Mouse (Mus musculus) embryonic facial prominence, embryonic 15.5 days (tissue): ENCODE measurements around the gene B4galt2. TPM values are rescaled to one million over a fixed set of nuclear protein-coding genes. Genes with fewer than 3 reads are reported as not detected.
A peak's percentile ranks its signal among the peaks of the same experiment; 100 is the strongest.

Experiments used
- ATAC-seq: fragments of 200-750 bp; cut with Nextera tagmentation; 2 replicates; pipeline ENCODE4 v1.8.0; 2017; ENCODE audit warnings: low read depth, moderate TSS enrichment; ENCODE audit not compliant: insufficient number of reproducible peaks, low FRiP score, low TSS enrichment
- H3K27ac ChIP-seq: fragments of 300-500 bp; sonication (generic); replicated peaks from 2 replicates; pipeline ENCODE4 v1.5.1; 2015; ENCODE audit warnings: mild to moderate bottlenecking, inconsistent platforms
- H3K27me3 ChIP-seq: fragments of 300-500 bp; sonication (generic); 2 replicates; pipeline ENCODE4 v1.6.1; 2015; ENCODE audit warnings: inconsistent platforms
- H3K36me3 ChIP-seq: fragments of 300-500 bp; sonication (generic); 2 replicates; pipeline ENCODE4 v1.6.1; 2015; ENCODE audit warnings: mild to moderate bottlenecking, inconsistent platforms
- H3K4me1 ChIP-seq: fragments of 300-500 bp; sonication (generic); 2 replicates; pipeline ENCODE4 v1.6.1; 2015; ENCODE audit warnings: inconsistent platforms
- H3K4me2 ChIP-seq: fragments of 300-500 bp; sonication (generic); replicated peaks from 2 replicates; pipeline ENCODE4 v1.6.1; 2015; ENCODE audit warnings: mild to moderate bottlenecking, inconsistent platforms
- H3K4me3 ChIP-seq: fragments of 300-500 bp; sonication (generic); replicated peaks from 2 replicates; pipeline ENCODE4 v1.5.1; 2015; ENCODE audit warnings: mild to moderate bottlenecking, inconsistent platforms
- H3K9ac ChIP-seq: fragments of 300-500 bp; sonication (generic); 2 replicates; pipeline ENCODE4 v1.6.1; 2015; ENCODE audit warnings: inconsistent platforms
- H3K9me3 ChIP-seq: fragments of 300-500 bp; sonication (generic); replicated peaks from 2 replicates; pipeline ENCODE4 v1.6.1; 2016; ENCODE audit warnings: inconsistent platforms
- WGBS: fragments of 180-500 bp; shearing (Covaris S2); methylation state at CpG from one replicate; pipeline ENCODE4 v1.1.7; 2015; 5-methylcytosine and 5-hydroxymethylcytosine counted together
- polyA plus RNA-seq: library from polyadenylated mRNA; unstranded; fragments of >200 nt; fragmentation: Nextera tagmentation; extraction: Ambion mirVana; gene quantifications from 2 replicates; pipeline ENCODE4 v1.2.1, GENCODE M21; 2015

B4galt2 gene
- polyA plus RNA-seq, 1 experiment from 2014 or later: 32.0 TPM

DNA sequence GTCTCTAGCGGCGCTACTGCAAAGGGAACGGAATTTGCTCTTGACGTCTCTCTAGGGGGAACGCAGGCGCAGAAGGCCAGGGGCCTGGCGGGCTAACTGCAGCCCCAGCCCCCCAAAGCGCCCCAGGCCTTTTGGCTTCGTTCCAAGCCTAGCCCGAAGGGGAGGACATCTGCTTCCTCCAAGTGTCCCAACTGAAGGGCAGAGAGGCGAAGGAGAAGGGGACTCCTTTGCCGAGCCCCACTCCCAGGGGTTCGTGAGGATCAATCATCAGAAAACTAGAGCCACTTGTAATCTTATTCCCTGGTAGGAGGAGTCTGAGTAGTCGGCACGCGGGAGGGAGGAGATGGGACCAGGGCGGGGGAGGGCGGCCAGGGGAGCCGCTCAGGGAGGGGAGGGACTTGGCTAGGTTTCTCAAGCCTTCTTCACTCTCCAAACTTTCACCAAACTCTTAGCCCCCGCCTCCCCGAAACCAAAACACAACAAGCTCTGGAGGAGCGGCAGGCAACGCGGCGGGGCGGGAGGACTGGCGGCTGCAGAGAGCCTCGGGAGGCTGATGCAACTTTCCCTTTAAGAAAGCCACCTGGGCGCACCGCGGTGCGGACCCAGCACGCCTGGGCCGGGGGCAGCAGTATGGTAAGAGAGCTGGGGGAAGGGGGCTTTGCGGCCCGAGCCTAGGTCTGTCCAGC lies 48.3 kb downstream of the B4galt2 start:
- H3K4me3 ChIP-seq: peak overlapping the region; percentile 83
- H3K9me3 ChIP-seq: no peaks in the 10 kb centered on the region
- under 1% methylated on average over 36 of the region's 36 CpGs for WGBS
- peak; percentile 62 for ATAC-seq
- H3K27ac ChIP-seq: peak overlapping the region; percentile 90
- peak overlapping the region; percentile 74 for H3K9ac ChIP-seq
- peak overlapping the region; percentile 97 for H3K4me2 ChIP-seq
- H3K27me3 ChIP-seq: no peaks in the 10 kb centered on the region
- H3K36me3 ChIP-seq: no peaks in the 10 kb centered on the region
- peaks cover 32% of the 10 kb centered on the region for H3K4me1 ChIP-seq

DNA sequence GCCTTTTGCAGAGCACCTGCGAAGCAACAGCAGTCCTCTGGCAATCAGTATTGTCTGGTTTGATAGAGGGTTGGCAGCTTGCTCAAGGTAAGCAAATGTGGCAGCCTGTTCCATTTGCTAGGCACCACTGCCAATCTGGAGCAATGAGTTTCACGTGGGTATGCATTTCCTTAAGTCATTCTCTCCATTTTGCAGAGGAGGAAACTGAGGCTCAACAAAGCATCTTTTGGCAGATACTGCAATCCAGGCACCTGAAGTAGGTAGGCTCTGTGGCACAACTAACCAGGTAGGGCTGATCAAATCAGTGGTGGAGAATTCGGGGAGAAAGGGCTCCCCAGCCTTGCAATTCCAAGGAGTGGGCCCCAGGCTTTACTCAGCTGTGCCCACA lies 48.8 kb downstream of the B4galt2 start, which contains the start of gene Slc6a9:
TSS of gene Slc6a9 (plus strand) at position 50 of the 388 bp plus-strand sequence.
- Histone ChIP-seq H3K9ac (peak within 1 kb of the TSS; percentile 74), H3K27me3 (no peaks in the 10 kb centered on the region), H3K27ac (peak within 1 kb of the TSS; percentile 90), H3K36me3 (no peaks in the 10 kb centered on the region), H3K4me1 (peaks cover 36% of the 10 kb centered on the region), H3K9me3 (no peaks in the 10 kb centered on the region), H3K4me3 (peak within 1 kb of the TSS; percentile 83), H3K4me2 (peak within 1 kb of the TSS; percentile 97)
- no peak for ATAC-seq
- 30% methylated on average over 3 of the region's 3 CpGs for WGBS

DNA sequence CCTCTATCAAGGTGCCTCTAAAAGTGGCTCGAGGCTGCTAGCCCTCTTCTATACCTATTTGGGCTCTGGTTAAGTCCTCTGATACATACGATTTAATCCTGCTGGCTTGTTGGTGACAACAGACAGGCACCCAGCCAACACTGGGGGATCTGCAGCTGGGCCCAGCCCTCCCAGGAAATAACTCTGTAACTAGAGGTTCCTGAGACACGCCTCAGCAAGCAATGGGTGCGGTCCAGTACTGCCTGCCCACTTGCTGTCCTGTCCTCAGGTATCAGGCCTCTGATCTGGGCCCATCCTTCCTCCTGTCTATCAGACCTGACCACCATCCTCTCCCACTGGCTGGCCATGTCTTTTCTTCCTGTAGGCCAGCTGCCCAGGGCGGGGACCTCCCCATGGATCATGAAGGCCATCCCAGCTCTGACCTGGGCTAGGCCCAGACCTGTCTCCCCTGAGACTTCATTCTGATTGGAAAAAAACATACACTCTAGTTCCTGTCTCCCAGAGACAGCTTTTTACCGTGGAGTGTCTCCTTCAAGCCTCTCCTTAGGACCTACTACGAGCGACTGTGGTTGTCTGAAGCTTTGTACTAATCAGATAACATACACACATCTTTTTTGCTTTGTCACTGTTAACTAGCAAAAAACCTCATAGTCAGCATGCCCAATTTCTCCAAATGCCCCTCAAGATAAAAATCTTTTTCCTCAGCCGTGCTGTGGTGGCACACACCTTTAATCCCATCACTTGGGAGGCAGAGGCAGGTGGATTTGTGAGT lies 51.2 kb downstream of the B4galt2 start:
- 66% methylated on average over 9 of the region's 9 CpGs for WGBS
- no peaks in the 10 kb centered on the region for H3K36me3 ChIP-seq
- H3K9me3 ChIP-seq: no peaks in the 10 kb centered on the region
- no peak overlapping the region for H3K4me3 ChIP-seq
- H3K4me2 ChIP-seq: no peak overlapping the region
- no peak for ATAC-seq
- no peaks in the 10 kb centered on the region for H3K27me3 ChIP-seq
- H3K4me1 ChIP-seq: peaks cover 31% of the 10 kb centered on the region
- no peak overlapping the region for H3K27ac ChIP-seq
- H3K9ac ChIP-seq: no peak overlapping the region

DNA sequence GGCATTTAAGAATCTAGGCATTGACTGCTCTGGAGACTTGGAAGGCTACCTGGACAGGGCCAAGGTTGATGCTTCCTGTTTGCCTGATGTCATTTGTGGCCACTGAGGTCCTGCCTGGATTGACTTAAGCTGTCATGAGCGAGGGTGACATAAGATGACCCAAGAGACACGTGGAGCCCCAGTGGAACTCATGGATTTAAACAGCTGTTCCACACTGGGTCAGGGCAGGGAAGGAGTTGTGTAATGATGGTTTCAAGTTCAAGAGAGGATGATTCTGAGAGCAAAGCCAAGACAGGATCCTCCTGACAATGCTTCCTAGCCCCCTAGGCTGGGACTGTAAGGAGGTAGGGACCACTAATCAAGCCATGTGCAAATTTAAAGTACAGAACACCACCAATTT lies 51.8 kb downstream of the B4galt2 start:
- Histone ChIP-seq H3K4me1 (peaks cover 26% of the 10 kb centered on the region), H3K4me3 (no peak overlapping the region), H3K9me3 (no peaks in the 10 kb centered on the region), H3K36me3 (no peaks in the 10 kb centered on the region), H3K9ac (no peak overlapping the region), H3K27ac (no peak overlapping the region), H3K4me2 (no peak overlapping the region), H3K27me3 (no peaks in the 10 kb centered on the region)
- 63% methylated on average over 2 of the region's 2 CpGs for WGBS
- no peak for ATAC-seq

DNA sequence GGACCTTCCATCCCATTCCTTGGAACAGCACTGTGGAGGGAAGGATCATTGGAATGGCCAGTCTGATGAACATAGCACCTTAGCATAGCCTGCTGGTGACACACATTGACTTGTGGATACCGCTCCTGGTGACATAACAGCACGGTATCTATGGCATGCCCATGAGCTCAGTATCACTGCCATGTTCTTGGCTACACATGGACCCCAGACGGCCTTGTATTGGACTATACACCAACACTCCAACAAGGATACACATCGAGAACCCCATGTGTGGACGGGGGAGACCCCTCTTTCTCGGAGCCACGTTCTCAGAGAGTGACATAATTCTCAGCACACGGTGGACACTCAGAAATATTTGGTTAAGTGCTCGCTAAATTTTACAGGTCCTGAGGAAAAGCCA lies 52.5 kb downstream of the B4galt2 start:
- Histone ChIP-seq H3K9ac (no peak overlapping the region), H3K4me3 (no peak overlapping the region), H3K27me3 (no peaks in the 10 kb centered on the region), H3K4me1 (peaks cover 26% of the 10 kb centered on the region), H3K9me3 (no peaks in the 10 kb centered on the region), H3K27ac (no peak overlapping the region), H3K4me2 (no peak overlapping the region), H3K36me3 (no peaks in the 10 kb centered on the region)
- 90% methylated on average over 9 of the region's 9 CpGs for WGBS
- no peak for ATAC-seq

DNA sequence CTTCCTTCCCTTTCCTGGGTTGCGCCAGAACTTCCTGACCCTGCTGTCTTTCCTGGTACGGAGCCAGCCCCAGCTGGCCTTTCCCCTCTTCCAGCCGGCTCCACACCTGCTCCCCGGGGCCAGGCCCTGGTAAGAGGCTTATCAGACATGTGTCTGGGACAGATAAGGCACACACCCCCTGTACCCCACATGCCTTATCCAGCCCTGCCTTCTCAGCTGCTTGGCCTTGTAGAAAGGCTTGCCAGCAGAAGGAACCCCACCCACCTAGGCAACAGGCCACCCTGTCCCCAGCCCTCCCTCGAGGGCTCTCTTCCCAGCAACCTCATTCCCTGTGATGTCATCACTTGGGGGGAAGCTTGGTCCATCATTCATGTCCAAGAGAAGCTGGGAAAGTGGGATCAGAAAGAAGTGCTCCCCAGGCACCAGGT lies 53.1 kb downstream of the B4galt2 start:
- Histone ChIP-seq H3K4me3 (no peak overlapping the region), H3K4me2 (peak overlapping the region; percentile 22; the same call in 1 of the 2 replicates), H3K27me3 (no peaks in the 10 kb centered on the region), H3K9me3 (no peaks in the 10 kb centered on the region), H3K27ac (no peak overlapping the region), H3K36me3 (no peaks in the 10 kb centered on the region), H3K9ac (no peak overlapping the region), H3K4me1 (peaks cover 26% of the 10 kb centered on the region)
- 0 out of 2 replicates have a peak, but pooled peaks have one; percentile 18 for ATAC-seq
- 16% methylated on average over 5 of the region's 5 CpGs for WGBS

DNA sequence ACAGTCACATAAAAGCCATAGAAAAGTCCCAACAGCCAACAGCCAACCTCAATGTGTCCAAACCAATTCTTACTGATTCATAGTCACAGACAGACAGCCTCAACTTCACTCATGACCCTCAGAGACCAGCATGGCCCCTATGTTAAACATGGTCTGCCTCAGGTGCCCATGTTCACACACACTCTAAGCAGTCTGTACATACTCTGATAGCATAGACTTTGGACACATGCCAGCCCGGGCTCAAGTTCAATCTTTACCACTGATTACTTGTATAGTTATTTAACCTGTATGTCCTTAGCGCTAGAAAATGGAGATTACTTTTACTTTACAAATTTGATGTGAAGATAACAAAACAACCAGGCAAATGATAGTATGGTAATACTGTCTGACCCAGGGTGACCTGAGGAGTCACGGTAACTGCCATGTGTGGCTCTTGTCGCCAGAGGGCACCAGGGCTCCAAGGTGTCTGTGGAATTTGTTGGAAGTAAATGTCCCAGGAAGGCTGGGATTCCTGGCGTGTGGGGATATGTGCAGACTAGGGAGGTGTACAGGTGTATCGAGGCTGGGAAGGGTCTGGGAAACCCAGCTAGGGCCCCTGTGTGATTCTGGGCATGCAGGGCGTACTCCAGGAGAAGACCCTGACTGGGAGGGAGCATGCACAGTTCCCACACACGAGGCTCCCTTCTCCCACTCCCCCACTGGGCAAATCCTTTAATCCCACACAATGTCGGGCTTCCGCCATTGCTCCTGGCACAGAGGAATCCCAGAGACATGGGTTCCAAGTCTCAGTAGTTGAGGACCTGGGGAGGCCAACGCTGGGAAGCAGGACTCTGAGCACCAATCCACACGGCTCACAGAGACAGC lies 53.8 kb downstream of the B4galt2 start:
- no peaks in the 10 kb centered on the region for H3K9me3 ChIP-seq
- no peak overlapping the region for H3K9ac ChIP-seq
- ATAC-seq: peak; percentile 31; the same call in 1 of the 2 replicates
- H3K4me3 ChIP-seq: no peak overlapping the region
- H3K4me2 ChIP-seq: peak overlapping the region; percentile 22; the same call in 1 of the 2 replicates
- peaks cover 22% of the 10 kb centered on the region for H3K4me1 ChIP-seq
- no peaks in the 10 kb centered on the region for H3K36me3 ChIP-seq
- no peak overlapping the region for H3K27ac ChIP-seq
- WGBS: 7% methylated on average over 12 of the region's 12 CpGs
- H3K27me3 ChIP-seq: no peaks in the 10 kb centered on the region

DNA sequence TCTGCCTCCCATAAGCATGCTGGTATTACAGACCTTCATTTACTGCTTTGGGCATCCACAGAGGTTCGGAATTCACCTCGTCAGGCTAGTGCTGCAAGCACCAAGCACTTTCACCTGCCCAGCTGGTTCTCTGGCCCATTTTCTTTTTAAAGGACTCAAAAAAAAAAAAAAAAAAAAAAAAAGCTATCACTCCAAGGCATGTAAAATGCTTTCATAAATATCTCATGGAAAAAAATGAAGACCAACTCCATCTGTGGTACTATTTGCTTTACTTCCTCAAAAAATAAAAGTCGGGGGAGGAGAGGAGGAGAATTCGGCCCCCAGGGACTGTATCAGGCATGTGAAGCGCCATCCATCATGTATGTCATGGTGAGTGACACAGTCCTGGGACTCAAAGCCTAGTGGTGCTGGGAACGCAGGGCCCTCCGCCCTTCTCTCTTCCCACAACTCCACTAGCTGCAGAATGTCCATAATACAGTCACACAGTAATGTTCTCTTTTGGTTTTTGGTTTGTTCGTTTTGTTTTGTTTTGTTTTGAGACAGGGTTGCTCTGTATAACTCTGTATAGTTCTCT lies 54.6 kb downstream of the B4galt2 start:
- Histone ChIP-seq H3K9ac (no peak overlapping the region), H3K9me3 (no peaks in the 10 kb centered on the region), H3K27me3 (no peaks in the 10 kb centered on the region), H3K4me2 (no peak overlapping the region), H3K4me1 (peaks cover 20% of the 10 kb centered on the region), H3K36me3 (no peaks in the 10 kb centered on the region), H3K4me3 (no peak overlapping the region), H3K27ac (no peak overlapping the region)
- 65% methylated on average over 8 of the region's 8 CpGs for WGBS
- no peak for ATAC-seq

Other genes with a start within 250 kb of the B4galt2 start
- gene Dmap1, start 201.2 kb downstream of the B4galt2 start, polyA plus RNA-seq: 53.4 and 57.3 TPM in 2 replicates
- not detected in 2 replicates for gene Gm12845, start 159.1 kb downstream of the B4galt2 start, polyA plus RNA-seq
- not detected in 2 replicates for gene Klf17, start 117.8 kb downstream of the B4galt2 start, polyA plus RNA-seq
- gene Slc6a9, start 49.0 kb downstream of the B4galt2 start, polyA plus RNA-seq: 9.4 and 13.2 TPM in 2 replicates
- gene Ccdc24, start 10.9 kb downstream of the B4galt2 start, polyA plus RNA-seq: 1.5 and 3.6 TPM in 2 replicates
- gene Atp6v0b, start 3.8 kb upstream of the B4galt2 start, polyA plus RNA-seq: 252 and 271 TPM in 2 replicates
- 15.8 and 16.7 TPM in 2 replicates for gene Dph2, start 8.5 kb upstream of the B4galt2 start, polyA plus RNA-seq
- gene Ipo13, start 31.5 kb upstream of the B4galt2 start, polyA plus RNA-seq: 46.1 and 49.6 TPM in 2 replicates
- gene Artn, start 46.3 kb upstream of the B4galt2 start, polyA plus RNA-seq: 2.1 and 4.3 TPM in 2 replicates